Comparison of ENCODE assay signal across 12 mouse cellular contexts in genomic region chr6:90466079-90466478, GRCm38 (mm10). TPM values are rescaled to one million over a fixed set of nuclear protein-coding genes. Genes with fewer than 3 reads are reported as not detected.
A peak's percentile ranks its signal among the peaks of the same experiment; 100 is the strongest.
DNase-seq lines count a peak whose midpoint lies in the region; ATAC-seq and TF ChIP-seq lines count a peak whose summit lies in the region.
"Had no signal": no experiment of that assay in that cellular context is flagged by ENCODE, and none has a peak within 500 bp of the region (broad histone marks: within the 10 kb centered on the region; RNA-seq: fewer than 3 reads in every experiment).

No protein-coding gene starts in this region.

- no peak for TF ChIP-seq CTCF in liver, postnatal 0 days (IDR thresholded peaks at IDR 0.05; ENCODE audit: low read depth)

- 56% methylated on average over 10 of the region's 10 CpGs for WGBS in liver, postnatal 0 days (ENCODE audit: insufficient replicate concordance)

- H3K36me3 ChIP-seq in liver, postnatal 0 days (replicated peaks; ENCODE audit: insufficient read depth, low read length), result no peaks in the 10 kb centered on the region; the same call in none of the 2 replicates
- H3K36me3 ChIP-seq: embryonic facial prominence, embryonic 13.5 days; hindbrain, embryonic 15.5 days had no signal

- H3K4me2 ChIP-seq in liver, postnatal 0 days (ENCODE audit: low read depth, low read length), result peak overlapping the region; percentile 74
- H3K4me2 ChIP-seq: embryonic facial prominence, embryonic 13.5 days had no signal

- H3K27ac ChIP-seq in liver, postnatal 0 days (ENCODE audit: low read depth), result peak overlapping the region; percentile 99
- H3K27ac ChIP-seq: embryonic facial prominence, embryonic 13.5 days; hindbrain, embryonic 15.5 days; limb, embryonic 10.5 days had no signal

- H3K4me3 ChIP-seq in liver, postnatal 0 days (ENCODE audit: low read depth, low read length), result peak overlapping the region; percentile 48
- H3K4me3 ChIP-seq: embryonic facial prominence, embryonic 13.5 days; hindbrain, embryonic 15.5 days; limb, embryonic 10.5 days had no signal

- ATAC-seq in liver, postnatal 0 days, result no peak
- ATAC-seq: CD4-positive, CD25-positive, alpha-beta regulatory T cell, adult 4 months had no signal

- DNase-seq in gastrocnemius, adult 18-20 months (ENCODE audit: low spot score), result peak; percentile 87
- DNase-seq in gastrocnemius, postnatal 4 days (ENCODE audit: low spot score in 2 of 2), result no peak
- peak; percentile 20 for DNase-seq in 3T3-L1 (ENCODE audit: low read depth, low spot score)
- DNase-seq in gastrocnemius, postnatal 10 days, result peak; percentile 39
- DNase-seq in liver, postnatal 0 days, result peak; percentile 70
- no peak for DNase-seq in spleen, adult 18-20 months
- no peak for DNase-seq in layer of hippocampus, adult 9-10 months (ENCODE audit: low spot score)
- DNase-seq in thymus, adult 18-20 months, result no peak

- H3K4me1 ChIP-seq in liver, postnatal 0 days (ENCODE audit: insufficient read depth), result peaks cover 8% of the 10 kb centered on the region

- H3K9ac ChIP-seq in liver, postnatal 0 days (replicated peaks), result peak overlapping the region; percentile 71
- H3K9ac ChIP-seq: embryonic facial prominence, embryonic 13.5 days; hindbrain, embryonic 15.5 days had no signal

- peak; percentile 71 for TF ChIP-seq EP300 in liver, postnatal 0 days (IDR thresholded peaks at IDR 0.05; ENCODE audit: low read depth)

- H3K27me3 ChIP-seq in liver, postnatal 0 days (ENCODE audit: insufficient read depth, low read length), result peaks cover 24% of the 10 kb centered on the region

- H3K9me3 ChIP-seq in liver, postnatal 0 days (ENCODE audit: low read length), result no peaks in the 10 kb centered on the region
- H3K9me3 ChIP-seq: embryonic facial prominence, embryonic 13.5 days; hindbrain, embryonic 15.5 days; limb, embryonic 10.5 days had no signal

RNA-seq across cellular contexts. Expression of gene Klf15, which starts 3.7 kb away (rescaled TPM):
- total RNA-seq in gastrocnemius, adult 18-20 months (2021), result 10 to 100 TPM; 33.8 to 73.0 TPM
- 1 to 10 TPM; 6.3 to 6.7 TPM for total RNA-seq in gastrocnemius, postnatal 4 days (2021)
- 10 to 100 TPM in 1 of 2 experiments, 1 to 10 TPM in 1; 8.6 to 17.2 TPM for total RNA-seq in gastrocnemius, postnatal 10 days (2021)
- polyA plus RNA-seq in liver, postnatal 0 days (2015; fragmentation: Nextera tagmentation; extraction: Ambion mirVana), result 22.4 and 45.6 TPM in 2 replicates
- polyA plus RNA-seq: CD4-positive, CD25-positive, alpha-beta regulatory T cell, adult 4 months had no signal

RNA-seq across cellular contexts. Expression of gene Aldh1l1, which starts 20.1 kb away (rescaled TPM):
- 1 to 10 TPM; 3.5 to 4.2 TPM for total RNA-seq in gastrocnemius, adult 18-20 months (2021)
- 1 to 10 TPM; 2.2 to 2.9 TPM for total RNA-seq in gastrocnemius, postnatal 4 days (2021)
- total RNA-seq in gastrocnemius, postnatal 10 days (2021), result 1 to 10 TPM; 3.3 to 3.7 TPM
- polyA plus RNA-seq in liver, postnatal 0 days (2015; fragmentation: Nextera tagmentation; extraction: Ambion mirVana), result 104 and 114 TPM in 2 replicates

RNA-seq across cellular contexts. Expression of gene Cfap100, which starts 37.5 kb away (rescaled TPM):
- under 1 TPM in 1 of 2 experiments, not detected in 1; 0.12 TPM for total RNA-seq in gastrocnemius, adult 18-20 months (2021)
- total RNA-seq in gastrocnemius, postnatal 4 days (2021), result under 1 TPM; 0.26 to 0.37 TPM
- total RNA-seq in gastrocnemius, postnatal 10 days (2021), result under 1 TPM; 0.34 to 0.47 TPM
- 0.06 TPM in 1 of 2 replicates, not detected in the other for polyA plus RNA-seq in liver, postnatal 0 days (2015; fragmentation: Nextera tagmentation; extraction: Ambion mirVana)
- polyA plus RNA-seq: CD4-positive, CD25-positive, alpha-beta regulatory T cell, adult 4 months had no signal

Comparison
In these comparisons a context has a peak if more than half of its experiments do, and no peak if none do; other contexts are left out.
1. DNase-seq: peak in gastrocnemius, adult 18-20 months (single experiment), 3T3-L1 (single experiment), gastrocnemius, postnatal 10 days (single experiment) and liver, postnatal 0 days (single experiment); none in gastrocnemius, postnatal 4 days (0 of 2), spleen, adult 18-20 months (0 of 2), layer of hippocampus, adult 9-10 months (single experiment) and thymus, adult 18-20 months (0 of 2).